Mouse (Mus musculus): ENCODE results near the gene Caps2. TPM values are rescaled to one million over a fixed set of nuclear protein-coding genes. Genes with fewer than 3 reads are reported as not detected.
"Not testable (repeated sequence)": the region's sequence is repeated elsewhere in the genome, so short reads cannot be mapped to it uniquely, and the experiment has no call there.

Gene Caps2
- total and polyA plus RNA-seq, 2 experiments from 2014 or later = 0.52 to 0.93 TPM

DNA sequence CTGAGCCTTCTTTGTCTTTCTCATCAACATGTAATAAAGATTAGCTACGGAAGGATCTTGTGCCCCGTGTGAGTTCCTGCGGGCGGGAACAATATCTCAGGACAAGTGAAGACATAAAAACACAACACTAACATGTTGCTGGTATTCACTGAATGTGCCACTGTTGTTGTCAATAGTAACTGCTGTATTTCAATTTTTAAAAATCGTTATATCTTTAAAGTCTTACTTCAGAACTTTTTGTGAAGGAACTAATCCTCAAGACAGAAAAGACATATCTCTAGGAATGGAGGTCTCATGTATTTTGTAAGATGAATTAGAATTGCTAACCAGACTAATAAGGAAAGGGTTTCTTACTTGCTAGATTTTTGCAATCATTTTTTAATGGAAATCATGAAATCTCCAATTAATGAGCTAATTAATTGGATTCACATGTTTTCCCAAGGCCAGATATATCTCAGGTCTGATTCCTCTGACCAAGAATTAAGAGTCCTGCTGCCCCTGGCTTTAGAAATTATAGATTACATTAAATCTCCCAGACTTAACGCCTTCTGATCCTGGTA lies 24.5 kb upstream of the Caps2 start:
- H3K4me2 ChIP-seq (ENCODE audit: low read depth, low read length, poor library complexity, severe bottlenecking) = peak overlapping the region; percentile 41
- no peak overlapping the region for H3K27ac ChIP-seq (ENCODE audit: low read depth, low read length)
- TF ChIP-seq CTCF (IDR thresholded peaks at IDR 0.05) = no peak
- ATAC-seq (ENCODE audit: low FRiP score) (no peak), DNase-seq (ENCODE audit: low spot score) (no peak)
- peak overlapping the region; percentile 33; the same call in 1 of the 2 replicates for H3K9ac ChIP-seq (replicated peaks; ENCODE audit: low read length, poor library complexity, severe bottlenecking)
- no peaks in the 10 kb centered on the region for H3K9me3 ChIP-seq (ENCODE audit: low read length)
- H3K27me3 ChIP-seq (ENCODE audit: insufficient read depth, low read length) = no peaks in the 10 kb centered on the region
- WGBS = 17% methylated on average over 6 of the region's 6 CpGs
- no peaks in the 10 kb centered on the region for H3K36me3 ChIP-seq (ENCODE audit: insufficient read depth, low read length)
- H3K4me1 ChIP-seq (ENCODE audit: insufficient read depth, low read length) = no peaks in the 10 kb centered on the region
- peak overlapping the region; percentile 29 for H3K4me3 ChIP-seq (ENCODE audit: low read depth, low read length)

DNA sequence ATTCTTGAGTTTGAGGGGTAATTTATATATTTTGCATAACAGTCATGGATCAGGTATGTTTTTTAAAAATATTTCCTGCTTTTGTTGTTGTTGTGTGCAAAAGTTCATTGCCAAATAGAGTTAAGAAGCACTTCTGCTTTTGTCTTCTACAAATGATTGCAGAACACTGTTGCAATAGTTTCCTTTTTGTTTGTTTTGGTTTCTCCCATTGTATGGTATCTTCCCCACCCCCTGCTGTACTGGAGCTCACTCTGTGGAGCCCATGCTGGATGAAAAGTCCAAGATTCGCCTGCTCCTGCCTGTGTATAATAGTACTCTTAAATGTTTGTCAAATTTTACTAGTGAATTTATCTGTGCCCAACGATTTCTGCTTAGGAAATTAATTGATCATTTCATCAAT lies 23.6 kb upstream of the Caps2 start:
- Histone ChIP-seq H3K36me3 (ENCODE audit: insufficient read depth, low read length) (no peaks in the 10 kb centered on the region), H3K4me3 (ENCODE audit: low read depth, low read length) (no peak overlapping the region), H3K27ac (ENCODE audit: low read depth, low read length) (no peak overlapping the region), H3K9ac (replicated peaks; ENCODE audit: low read length, poor library complexity, severe bottlenecking) (no peak overlapping the region), H3K4me2 (ENCODE audit: low read depth, low read length, poor library complexity, severe bottlenecking) (no peak overlapping the region), H3K4me1 (ENCODE audit: insufficient read depth, low read length) (no peaks in the 10 kb centered on the region), H3K27me3 (ENCODE audit: insufficient read depth, low read length) (no peaks in the 10 kb centered on the region), H3K9me3 (ENCODE audit: low read length) (no peaks in the 10 kb centered on the region)
- no peak for TF ChIP-seq CTCF (IDR thresholded peaks at IDR 0.05)
- no peak for DNase-seq (ENCODE audit: low spot score)
- ATAC-seq (ENCODE audit: low FRiP score) = no peak
- WGBS = 57% methylated on average over 2 of the region's 2 CpGs

DNA sequence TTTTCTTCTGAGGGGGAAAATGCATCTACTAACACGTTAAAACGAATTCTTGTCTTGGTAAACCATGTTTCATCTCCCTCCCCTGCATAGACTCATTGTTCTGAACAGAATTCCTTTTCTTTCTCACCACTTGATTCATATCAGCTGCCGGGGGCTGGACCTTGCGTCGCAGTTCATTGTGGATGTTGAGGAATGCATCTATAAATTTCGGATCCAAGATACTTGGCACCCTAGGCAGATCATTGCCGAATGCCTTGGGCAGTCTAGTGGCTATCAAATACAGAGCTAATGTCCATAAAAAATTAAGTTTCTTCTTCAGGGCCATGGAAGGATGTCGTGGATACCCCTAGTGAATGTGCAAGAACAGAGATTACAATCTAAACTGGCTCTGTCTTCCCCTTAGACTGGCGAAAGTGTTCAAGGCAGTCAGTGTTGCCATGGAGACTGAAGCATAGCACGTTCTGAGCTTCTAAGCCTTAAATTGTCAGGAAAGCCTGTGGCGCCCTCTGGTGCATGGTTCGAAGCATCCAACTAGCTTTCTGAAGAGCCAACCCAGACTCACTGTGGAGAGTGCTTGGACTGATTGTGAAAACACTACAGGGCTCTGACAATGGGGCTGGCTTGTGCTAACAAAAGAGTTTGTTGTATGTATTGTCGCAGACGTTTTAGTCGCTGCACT lies 3.4 kb upstream of the Caps2 start, which contains the start of gene Glipr1l3:
Gene Glipr1l3, minus strand, starts transcription at position 446 of the 679 bp plus-strand sequence.
- not testable (repeated sequence) for H3K27me3 ChIP-seq (ENCODE audit: insufficient read depth, low read length); H3K9ac ChIP-seq (replicated peaks; ENCODE audit: low read length, poor library complexity, severe bottlenecking); H3K9me3 ChIP-seq (ENCODE audit: low read length); H3K36me3 ChIP-seq (ENCODE audit: insufficient read depth, low read length); H3K4me1 ChIP-seq (ENCODE audit: insufficient read depth, low read length)
- peak within 1 kb of the TSS; percentile 43; the same call in 1 of the 2 replicates for H3K27ac ChIP-seq (ENCODE audit: low read depth, low read length)
- peak within 1 kb of the TSS; percentile 15; the same call in 1 of the 2 replicates for H3K4me3 ChIP-seq (ENCODE audit: low read depth, low read length)
- TF ChIP-seq CTCF (IDR thresholded peaks at IDR 0.05) = peak; percentile 97
- DNase-seq (ENCODE audit: low spot score) = peak; percentile 99
- H3K4me2 ChIP-seq (ENCODE audit: low read depth, low read length, poor library complexity, severe bottlenecking) = peak within 1 kb of the TSS; percentile 40
- peak; percentile 94 for ATAC-seq (ENCODE audit: low FRiP score)
- 5% methylated on average over 15 of the region's 15 CpGs for WGBS

DNA sequence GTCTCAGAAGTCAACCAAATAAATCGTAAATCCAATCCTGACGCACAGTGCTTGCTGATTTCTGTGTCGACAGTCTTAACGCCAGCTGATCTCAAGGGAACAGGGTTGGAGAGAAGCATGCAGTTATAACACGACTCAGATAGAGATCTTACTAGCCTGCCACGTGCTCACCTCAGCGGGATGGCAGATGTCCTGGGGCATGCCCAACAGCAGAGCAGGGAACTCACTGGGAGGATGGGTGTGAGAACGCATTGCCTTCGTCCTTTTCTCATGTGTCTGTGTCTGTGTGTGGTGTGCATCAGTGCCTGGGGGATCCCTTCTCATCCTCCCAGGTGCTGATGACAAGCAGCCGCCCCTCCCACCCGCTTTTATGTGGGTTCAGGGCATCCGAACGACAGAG lies 13.6 kb downstream of the Caps2 start:
- H3K36me3 ChIP-seq (ENCODE audit: insufficient read depth, low read length); H3K4me1 ChIP-seq (ENCODE audit: insufficient read depth, low read length); H3K9ac ChIP-seq (replicated peaks; ENCODE audit: low read length, poor library complexity, severe bottlenecking); H3K27ac ChIP-seq (ENCODE audit: low read depth, low read length); DNase-seq (ENCODE audit: low spot score); H3K9me3 ChIP-seq (ENCODE audit: low read length); H3K27me3 ChIP-seq (ENCODE audit: insufficient read depth, low read length); H3K4me3 ChIP-seq (ENCODE audit: low read depth, low read length): not testable (repeated sequence)
- WGBS = 20% methylated on average over 13 of the region's 13 CpGs
- peak overlapping the region; percentile 34 for H3K4me2 ChIP-seq (ENCODE audit: low read depth, low read length, poor library complexity, severe bottlenecking)
- peak; percentile 80 for ATAC-seq (ENCODE audit: low FRiP score)

DNA sequence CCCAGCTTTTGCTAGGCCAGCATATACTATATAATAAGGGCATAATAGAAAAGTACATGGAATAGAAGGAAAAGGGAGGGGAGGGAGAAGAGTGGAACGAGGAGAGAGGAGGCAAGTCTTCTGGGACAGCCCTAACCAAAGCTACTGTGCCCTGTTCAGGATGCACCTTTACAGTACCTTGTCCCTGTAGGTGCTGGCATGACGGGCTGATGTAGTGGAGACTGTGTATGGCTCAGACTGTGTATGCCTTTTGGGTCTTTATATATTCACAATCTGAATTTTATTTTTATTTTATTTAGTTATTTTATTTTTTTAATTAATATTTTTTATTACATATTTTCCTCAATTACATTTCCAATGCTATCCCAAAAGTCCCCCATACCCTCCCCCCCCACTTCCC lies 30.5 kb downstream of the Caps2 start:
- H3K9me3 ChIP-seq (ENCODE audit: low read length); H3K36me3 ChIP-seq (ENCODE audit: insufficient read depth, low read length); H3K27me3 ChIP-seq (ENCODE audit: insufficient read depth, low read length); H3K27ac ChIP-seq (ENCODE audit: low read depth, low read length); H3K4me1 ChIP-seq (ENCODE audit: insufficient read depth, low read length); ATAC-seq (ENCODE audit: low FRiP score); DNase-seq (ENCODE audit: low spot score); H3K4me2 ChIP-seq (ENCODE audit: low read depth, low read length, poor library complexity, severe bottlenecking); H3K4me3 ChIP-seq (ENCODE audit: low read depth, low read length); H3K9ac ChIP-seq (replicated peaks; ENCODE audit: low read length, poor library complexity, severe bottlenecking): not testable (repeated sequence)
- WGBS = 90% methylated on average over 2 of the region's 2 CpGs

DNA sequence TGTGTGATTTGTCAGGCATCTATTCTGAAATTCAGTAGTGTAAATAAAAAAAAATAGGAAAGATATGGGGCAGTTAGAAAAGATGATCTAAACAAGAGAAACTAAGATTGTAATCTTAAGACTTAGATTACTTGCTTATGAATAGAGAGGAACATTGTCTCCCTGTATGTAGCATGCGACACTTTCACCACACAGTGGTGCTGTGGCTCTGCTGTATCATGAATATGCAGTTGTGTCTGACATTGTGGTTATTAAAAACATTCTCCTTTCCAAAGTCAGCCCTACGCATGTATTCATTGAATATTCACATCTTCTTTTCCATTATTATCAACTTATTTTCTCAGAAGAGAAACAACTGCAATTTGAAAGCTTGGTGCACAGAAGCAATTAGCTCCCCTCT lies 40.0 kb downstream of the Caps2 start:
- no peak overlapping the region for H3K4me3 ChIP-seq (ENCODE audit: low read depth, low read length)
- H3K27ac ChIP-seq (ENCODE audit: low read depth, low read length) = no peak overlapping the region
- H3K4me2 ChIP-seq (ENCODE audit: low read depth, low read length, poor library complexity, severe bottlenecking) = no peak overlapping the region
- 30% methylated on average over 2 of the region's 2 CpGs for WGBS
- TF ChIP-seq CTCF (IDR thresholded peaks at IDR 0.05) = peak; percentile 96
- peak; percentile 86 for DNase-seq (ENCODE audit: low spot score)
- no peaks in the 10 kb centered on the region for H3K36me3 ChIP-seq (ENCODE audit: insufficient read depth, low read length)
- no peaks in the 10 kb centered on the region for H3K4me1 ChIP-seq (ENCODE audit: insufficient read depth, low read length)
- no peaks in the 10 kb centered on the region for H3K9me3 ChIP-seq (ENCODE audit: low read length)
- H3K9ac ChIP-seq (replicated peaks; ENCODE audit: low read length, poor library complexity, severe bottlenecking) = no peak overlapping the region
- H3K27me3 ChIP-seq (ENCODE audit: insufficient read depth, low read length) = no peaks in the 10 kb centered on the region
- ATAC-seq (ENCODE audit: low FRiP score) = peak; percentile 77

Measured in midbrain, postnatal 0 days (tissue).